In the genomic region with DNA sequence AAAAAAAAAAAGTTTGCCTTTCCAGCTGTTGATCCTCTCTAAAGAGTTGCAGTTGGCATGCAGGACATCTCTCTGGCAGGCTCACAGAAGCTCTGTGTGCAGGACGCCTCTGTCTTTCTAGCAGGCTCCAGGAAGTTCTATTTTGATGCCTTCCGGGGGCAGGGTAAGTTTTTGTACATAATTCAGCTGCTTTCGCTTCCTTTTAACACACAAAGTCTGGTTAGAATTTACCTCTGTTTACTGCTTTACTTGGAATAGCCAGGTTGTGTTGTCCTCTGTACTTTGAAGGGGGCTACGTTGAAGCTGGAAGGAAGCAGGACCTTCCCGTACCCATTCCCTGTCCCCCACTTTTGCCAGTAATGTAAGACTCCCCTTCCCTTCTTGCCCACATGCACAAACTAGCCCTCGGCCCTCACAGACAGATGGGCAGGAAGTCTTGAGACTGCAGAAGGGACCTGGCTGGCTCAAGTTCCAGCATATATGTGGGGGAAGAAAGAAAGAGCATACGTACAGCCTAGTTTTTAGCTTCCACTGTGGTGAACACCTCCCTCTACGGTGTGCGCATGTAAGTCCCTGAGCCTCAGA, we compare ENCODE assay signal across 9 mouse cellular contexts.
DNase-seq lines count a peak whose midpoint lies in the region; ATAC-seq and TF ChIP-seq lines count a peak whose summit lies in the region.
"Had no signal": no experiment of that assay in that cellular context is flagged by ENCODE, and none has a peak within 500 bp of the region (broad histone marks: within the 10 kb centered on the region; RNA-seq: fewer than 3 reads in every experiment).

No protein-coding gene starts in this region.

- no peaks in the 10 kb centered on the region for H3K27me3 ChIP-seq in heart, adult 2 months (ENCODE audit: control insufficient read depth, insufficient read depth, low read length)
- H3K27me3 ChIP-seq in heart, embryonic 10.5 days (ENCODE audit: insufficient read depth, poor library complexity, severe bottlenecking): peaks cover 3% of the 10 kb centered on the region; the same call in 1 of the 2 replicates
- H3K27me3 ChIP-seq in liver, embryonic 13.5 days: no peaks in the 10 kb centered on the region

- TF ChIP-seq EP300 in heart, adult 2 months (IDR thresholded peaks at IDR 0.05; ENCODE audit: insufficient read depth, low read depth, low read length): no peak

- H3K36me3 ChIP-seq in heart, adult 2 months (ENCODE audit: control insufficient read depth, insufficient read depth, low read length): peaks cover 8% of the 10 kb centered on the region
- H3K36me3 ChIP-seq in heart, embryonic 10.5 days: no peaks in the 10 kb centered on the region
- no peaks in the 10 kb centered on the region for H3K36me3 ChIP-seq in liver, embryonic 13.5 days

- peak; percentile 43 to 62 for DNase-seq in heart, adult 2 months
- DNase-seq in heart, embryonic 10.5 days (ENCODE audit: low spot score): no peak
- peak; percentile 20 for DNase-seq in heart, postnatal 25 days (ENCODE audit: low spot score)
- DNase-seq in liver, embryonic 13.5 days: no peak
- DNase-seq in spleen, postnatal 36 days (ENCODE audit: low spot score in 2 of 2): peak; percentile 76 to 81
- no peak for DNase-seq in layer of hippocampus, postnatal 25 days (ENCODE audit: extremely low spot score in 1 of 2, low spot score in 1 of 2)
- DNase-seq in embryo, embryonic 10.5 days (ENCODE audit: low spot score): no peak
- no peak for DNase-seq in layer of hippocampus, adult 8-10 months (ENCODE audit: low spot score in 2 of 2)

- 45% methylated on average over 9 of the region's 9 CpGs for WGBS in heart, adult 2 months
- 76% methylated on average over 9 of the region's 9 CpGs for WGBS in heart, embryonic 10.5 days
- 38% methylated on average over 9 of the region's 9 CpGs for WGBS in liver, embryonic 13.5 days (ENCODE audit: insufficient replicate concordance)

- no peak for ATAC-seq in liver, embryonic 13.5 days (ENCODE audit: low read depth)

- H3K4me1 ChIP-seq in heart, adult 2 months (ENCODE audit: control insufficient read depth, insufficient read depth, low read length): peaks cover 20% of the 10 kb centered on the region
- peaks cover 16% of the 10 kb centered on the region for H3K4me1 ChIP-seq in heart, embryonic 10.5 days
- H3K4me1 ChIP-seq in liver, embryonic 13.5 days (replicated peaks): peaks cover 15% of the 10 kb centered on the region

- H3K79me2 ChIP-seq in heart, adult 2 months (replicated peaks; ENCODE audit: control insufficient read depth, insufficient read depth, low read length): no peaks in the 10 kb centered on the region

- H3K9ac ChIP-seq in heart, adult 2 months (ENCODE audit: low read depth, low read length): peak overlapping the region; percentile 48; the same call in 1 of the 2 replicates
- no peak overlapping the region for H3K9ac ChIP-seq in liver, embryonic 13.5 days

- no peak overlapping the region for H3K4me3 ChIP-seq in heart, adult 2 months
- no peak overlapping the region for H3K4me3 ChIP-seq in heart, embryonic 10.5 days
- no peak overlapping the region for H3K4me3 ChIP-seq in liver, embryonic 13.5 days (replicated peaks)
- H3K4me3 ChIP-seq: erythroblast, embryonic 14.5 days had no signal

- H3K27ac ChIP-seq in heart, adult 2 months: peak overlapping the region; percentile 75
- no peak overlapping the region for H3K27ac ChIP-seq in heart, embryonic 10.5 days
- peak overlapping the region; percentile 50 for H3K27ac ChIP-seq in liver, embryonic 13.5 days

- no peak overlapping the region for H3K4me2 ChIP-seq in liver, embryonic 13.5 days

- intact Hi-C loops in heart, adult 2 months (cut with DNase I): loop anchor here (2.0 to 5.0 kb wide), 3 partner anchors 28 to 238 kb away; no protein-coding TSS in a partner anchor
- intact Hi-C loops in heart, postnatal 25 days (cut with DNase I): loop anchor here (5.0 kb wide), 1 partner anchor 413 kb away; no protein-coding TSS in a partner anchor

- no peak for TF ChIP-seq POLR2A in heart, adult 2 months (IDR thresholded peaks at IDR 0.05; ENCODE audit: insufficient read depth, low read depth, low read length)

- TF ChIP-seq CTCF in heart, adult 2 months (IDR thresholded peaks at IDR 0.05): no peak

- H3K9me3 ChIP-seq in heart, embryonic 10.5 days: no peaks in the 10 kb centered on the region
- H3K9me3 ChIP-seq in liver, embryonic 13.5 days (replicated peaks): no peaks in the 10 kb centered on the region

Comparison
In these comparisons a context has a peak if more than half of its experiments do, and no peak if none do; other contexts are left out.
1. DNase-seq: peak in heart, adult 2 months (2 of 2), heart, postnatal 25 days (single experiment) and spleen, postnatal 36 days (2 of 2); none in heart, embryonic 10.5 days (single experiment), liver, embryonic 13.5 days (single experiment), layer of hippocampus, postnatal 25 days (0 of 2), embryo, embryonic 10.5 days (single experiment) and layer of hippocampus, adult 8-10 months (0 of 2).